Comparison of ENCODE assay signal across 24 mouse cellular contexts in the genomic region with DNA sequence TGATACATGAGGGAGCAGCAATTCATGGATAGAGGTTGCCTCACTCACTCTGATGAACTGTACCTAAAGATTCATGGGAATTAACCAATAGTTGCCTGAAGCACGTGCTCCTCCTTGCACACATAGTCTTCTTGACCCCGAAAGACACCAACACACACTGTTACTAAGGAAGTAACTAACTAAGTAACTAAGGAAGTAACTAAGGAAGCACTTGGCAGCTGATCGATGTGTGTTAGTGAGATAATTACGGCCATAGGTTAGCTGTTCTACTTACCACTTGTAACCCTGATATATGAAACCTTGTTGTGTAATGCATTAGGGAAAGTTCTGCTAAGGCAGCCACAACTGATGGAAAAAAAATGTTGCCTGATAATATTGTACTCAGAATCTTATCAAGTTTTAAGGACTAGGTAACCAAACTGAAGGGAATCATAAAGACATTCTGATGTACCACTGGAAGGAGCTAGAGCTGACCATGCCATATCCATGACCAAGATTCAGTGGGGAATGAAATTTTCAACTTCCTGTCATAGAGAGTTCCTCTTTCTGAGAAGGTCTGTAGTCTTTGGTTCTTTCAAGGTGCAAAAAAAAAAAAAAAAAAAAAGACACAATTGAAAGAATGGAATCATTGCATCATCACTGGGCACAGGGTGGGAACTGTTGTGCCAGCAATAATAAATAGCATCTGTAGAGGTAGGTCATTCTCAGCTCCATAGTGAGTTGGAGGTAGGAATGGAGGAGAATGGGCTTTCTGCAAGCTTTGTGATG. TPM values are rescaled to one million over a fixed set of nuclear protein-coding genes. Genes with fewer than 3 reads are reported as not detected.
"Had no signal": no experiment of that assay in that cellular context is flagged by ENCODE, and none has a peak within 500 bp of the region (broad histone marks: within the 10 kb centered on the region; RNA-seq: fewer than 3 reads in every experiment).

No protein-coding gene starts in this region.

- H3K9ac ChIP-seq: limb, embryonic 13.5 days; liver, embryonic 15.5 days; midbrain, embryonic 13.5 days; stomach, embryonic 15.5 days had no signal

- H3K27me3 ChIP-seq: limb, embryonic 13.5 days; liver, embryonic 15.5 days; midbrain, embryonic 13.5 days; stomach, embryonic 15.5 days had no signal

- H3K4me1 ChIP-seq: limb, embryonic 13.5 days; liver, embryonic 15.5 days; midbrain, embryonic 13.5 days; stomach, embryonic 15.5 days had no signal

- H3K27ac ChIP-seq: kidney, postnatal 0 days; limb, embryonic 13.5 days; liver, embryonic 15.5 days; macrophage; midbrain, embryonic 13.5 days; stomach, embryonic 15.5 days had no signal

- DNase-seq: kidney, adult 11 months; kidney, adult 9 months; kidney, postnatal 36 days; left cerebral cortex, postnatal 4 days; right cerebral cortex, postnatal 14 days; thymus, adult 2 months; thymus, postnatal 25 days had no signal

- ATAC-seq: inflammation-experienced regulatory T-cells, adult 6 months; midbrain, embryonic 13.5 days had no signal

- H3K4me3 ChIP-seq: limb, embryonic 13.5 days; liver, embryonic 15.5 days; midbrain, embryonic 13.5 days; stomach, embryonic 15.5 days had no signal

- H3K36me3 ChIP-seq: limb, embryonic 13.5 days; liver, embryonic 15.5 days; midbrain, embryonic 13.5 days; stomach, embryonic 15.5 days had no signal

- H3K4me2 ChIP-seq: limb, embryonic 13.5 days; liver, embryonic 15.5 days; midbrain, embryonic 13.5 days; stomach, embryonic 15.5 days had no signal

- H3K9me3 ChIP-seq: limb, embryonic 13.5 days; liver, embryonic 15.5 days; midbrain, embryonic 13.5 days; stomach, embryonic 15.5 days had no signal

RNA-seq across cellular contexts. Expression of a gene that starts 40.9 kb away (rescaled TPM):
- polyA plus RNA-seq: limb, embryonic 13.5 days; liver, embryonic 15.5 days; lung, embryonic 16.5 days; macrophage; spleen, adult 2 months; thymus, adult 2 months had no signal

RNA-seq across cellular contexts. Expression of a gene that starts 44.2 kb away (rescaled TPM):
- total RNA-seq: layer of hippocampus, adult 18-20 months; layer of hippocampus, postnatal 14 days; left cerebral cortex, adult 18-20 months; left cerebral cortex, postnatal 10 days; left cerebral cortex, postnatal 4 days; midbrain, postnatal 0 days had no signal
- polyA plus RNA-seq: inflammation-experienced regulatory T-cells, adult 6 months; kidney, postnatal 0 days; limb, embryonic 13.5 days; liver, embryonic 15.5 days; lung, embryonic 16.5 days; macrophage; midbrain, embryonic 13.5 days; midbrain, postnatal 0 days; neural tube, embryonic 14.5 days; spleen, adult 2 months; stomach, embryonic 15.5 days; testis, adult 2 months; thymus, adult 2 months; urinary bladder, adult 2 months had no signal
